Mouse (Mus musculus) limb, embryonic 12.5 days (tissue): Measurements from ENCODE around the gene Sox6. TPM values are rescaled to one million over a fixed set of nuclear protein-coding genes. Genes with fewer than 3 reads are reported as not detected.

Source experiments
- ATAC-seq: fragments of 200-750 bp; cut with Nextera tagmentation; 2 replicates; pipeline ENCODE4 v1.8.0; 2017; ENCODE audit warnings: low read depth, moderate TSS enrichment; ENCODE audit not compliant: insufficient number of reproducible peaks, insufficient read depth, low FRiP score, low TSS enrichment
- H3K27ac ChIP-seq: fragments of 300-500 bp; sonication (generic); 2 replicates; pipeline ENCODE4 v1.5.1; 2016; ENCODE audit warnings: mild to moderate bottlenecking, moderate library complexity
- H3K27me3 ChIP-seq: fragments of 300-500 bp; sonication (generic); 2 replicates; pipeline ENCODE4 v1.6.1; 2016; ENCODE audit warnings: mild to moderate bottlenecking, moderate library complexity
- H3K36me3 ChIP-seq: fragments of 300-500 bp; sonication (generic); 2 replicates; pipeline ENCODE4 v1.6.1; 2016; ENCODE audit warnings: mild to moderate bottlenecking, moderate library complexity
- H3K4me1 ChIP-seq: fragments of 300-500 bp; sonication (generic); replicated peaks from 2 replicates; pipeline ENCODE4 v1.6.1; 2016
- H3K4me2 ChIP-seq: fragments of 300-500 bp; sonication (generic); 2 replicates; pipeline ENCODE4 v1.6.1; 2016; ENCODE audit warnings: mild to moderate bottlenecking, moderate library complexity
- H3K4me3 ChIP-seq: fragments of 300-500 bp; sonication (generic); replicated peaks from 2 replicates; pipeline ENCODE4 v1.5.1; 2016; ENCODE audit warnings: mild to moderate bottlenecking
- H3K9ac ChIP-seq: fragments of 300-500 bp; sonication (generic); replicated peaks from 2 replicates; pipeline ENCODE4 v1.6.1; 2016; ENCODE audit warnings: mild to moderate bottlenecking, moderate library complexity
- H3K9me3 ChIP-seq: fragments of 300-500 bp; sonication (generic); 2 replicates; pipeline ENCODE4 v1.6.1; 2016; ENCODE audit warnings: mild to moderate bottlenecking, moderate library complexity
- WGBS: fragments of 180-500 bp; shearing (Covaris S2); methylation state at CpG from one replicate; pipeline ENCODE4 v1.1.7; 2016; 5-methylcytosine and 5-hydroxymethylcytosine counted together
- polyA plus RNA-seq: library from polyadenylated mRNA; unstranded; fragments of >200 nt; fragmentation: Nextera tagmentation; extraction: Ambion mirVana; gene quantifications from 2 replicates; pipeline ENCODE4 v1.2.1, GENCODE M21; 2016

The Sox6 gene
- polyA plus RNA-seq, 1 experiment from 2014 or later: 91.5 TPM

- WGBS: 54% methylated on average over 7 of the region's 7 CpGs
- H3K36me3 ChIP-seq: peaks cover 14% of the 10 kb centered on the region; the same call in 1 of the 2 replicates
- H3K4me1 ChIP-seq: peaks cover 11% of the 10 kb centered on the region
- no peak overlapping the region for H3K4me3 ChIP-seq
- no peak overlapping the region for H3K27ac ChIP-seq
- no peaks in the 10 kb centered on the region for H3K27me3 ChIP-seq
- H3K9ac ChIP-seq: no peak overlapping the region
- no peaks in the 10 kb centered on the region for H3K9me3 ChIP-seq
- ATAC-seq: no peak
- no peak overlapping the region for H3K4me2 ChIP-seq
These were observed 458.1 kb downstream of the Sox6 start for GRCm38 (mm10) chr7:115580461-115580860.

- 67% methylated on average over 3 of the region's 3 CpGs for WGBS
These were observed 458.8 kb downstream of the Sox6 start for GRCm38 (mm10) chr7:115579826-115580225.

GRCm38 (mm10) chr7:115576387-115576786 is 462.2 kb downstream of the Sox6 start:
- Histone ChIP-seq H3K4me1 (peaks cover 11% of the 10 kb centered on the region), H3K27ac (no peak overlapping the region), H3K36me3 (peaks cover 14% of the 10 kb centered on the region; the same call in 1 of the 2 replicates), H3K27me3 (no peaks in the 10 kb centered on the region), H3K9me3 (no peaks in the 10 kb centered on the region), H3K4me3 (no peak overlapping the region), H3K4me2 (no peak overlapping the region), H3K9ac (no peak overlapping the region)
- 68% methylated on average over 1 of the region's 1 CpGs for WGBS
- no peak for ATAC-seq

More at GRCm38 (mm10) chr7:115579826-115580225, 458.8 kb downstream of the Sox6 start:
- Histone ChIP-seq H3K36me3 (peaks cover 14% of the 10 kb centered on the region; the same call in 1 of the 2 replicates), H3K27ac (no peak overlapping the region), H3K4me3 (no peak overlapping the region), H3K4me1 (peaks cover 11% of the 10 kb centered on the region), H3K9me3 (no peaks in the 10 kb centered on the region), H3K9ac (no peak overlapping the region), H3K27me3 (no peaks in the 10 kb centered on the region), H3K4me2 (no peak overlapping the region)
- no peak for ATAC-seq

- H3K4me1 ChIP-seq: peaks cover 6% of the 10 kb centered on the region; the same call in 1 of the 2 replicates
- H3K4me2 ChIP-seq: no peak overlapping the region
- no peaks in the 10 kb centered on the region for H3K27me3 ChIP-seq
- peaks cover 14% of the 10 kb centered on the region; the same call in 1 of the 2 replicates for H3K36me3 ChIP-seq
- H3K4me3 ChIP-seq: no peak overlapping the region
- 52% methylated on average over 1 of the region's 1 CpGs for WGBS
- ATAC-seq: no peak
- no peak overlapping the region for H3K27ac ChIP-seq
- H3K9ac ChIP-seq: no peak overlapping the region
- H3K9me3 ChIP-seq: no peaks in the 10 kb centered on the region
These were observed 463.8 kb downstream of the Sox6 start for GRCm38 (mm10) chr7:115574834-115575233.

GRCm38 (mm10) chr7:115568821-115569240 is 469.8 kb downstream of the Sox6 start:
- H3K4me1 ChIP-seq: peaks cover 30% of the 10 kb centered on the region
- no peaks in the 10 kb centered on the region for H3K9me3 ChIP-seq
- H3K36me3 ChIP-seq: no peaks in the 10 kb centered on the region
- H3K4me3 ChIP-seq: no peak overlapping the region
- ATAC-seq: no peak; the same call in 1 of the 2 replicates
- H3K27ac ChIP-seq: no peak overlapping the region; the same call in 1 of the 2 replicates
- H3K27me3 ChIP-seq: no peaks in the 10 kb centered on the region
- peak overlapping the region; percentile 20; the same call in 1 of the 2 replicates for H3K4me2 ChIP-seq
- 26% methylated on average over 9 of the region's 9 CpGs for WGBS
- no peak overlapping the region; the same call in 1 of the 2 replicates for H3K9ac ChIP-seq

- H3K9me3 ChIP-seq: no peaks in the 10 kb centered on the region
- no peak for ATAC-seq
- H3K27me3 ChIP-seq: no peaks in the 10 kb centered on the region
- no peak overlapping the region for H3K4me3 ChIP-seq
- WGBS: 77% methylated on average over 11 of the region's 11 CpGs
- no peaks in the 10 kb centered on the region for H3K36me3 ChIP-seq
- peaks cover 35% of the 10 kb centered on the region for H3K4me1 ChIP-seq
- no peak overlapping the region for H3K9ac ChIP-seq
- no peak overlapping the region for H3K27ac ChIP-seq
- H3K4me2 ChIP-seq: no peak overlapping the region
These were observed 470.3 kb downstream of the Sox6 start for GRCm38 (mm10) chr7:115568301-115568700.

GRCm38 (mm10) chr7:115566818-115567217 is 471.8 kb downstream of the Sox6 start:
- H3K4me3 ChIP-seq: no peak overlapping the region
- ATAC-seq: no peak
- H3K27me3 ChIP-seq: no peaks in the 10 kb centered on the region
- no peak overlapping the region for H3K4me2 ChIP-seq
- no peaks in the 10 kb centered on the region for H3K9me3 ChIP-seq
- WGBS: 88% methylated on average over 2 of the region's 2 CpGs
- H3K4me1 ChIP-seq: peaks cover 41% of the 10 kb centered on the region
- no peaks in the 10 kb centered on the region for H3K36me3 ChIP-seq
- no peak overlapping the region for H3K27ac ChIP-seq
- no peak overlapping the region for H3K9ac ChIP-seq

GRCm38 (mm10) chr7:115565060-115565426 is 473.6 kb downstream of the Sox6 start:
- WGBS: 30% methylated on average over 5 of the region's 5 CpGs

GRCm38 (mm10) chr7:115564359-115565059 is 474.1 kb downstream of the Sox6 start:
- peaks cover 50% of the 10 kb centered on the region for H3K4me1 ChIP-seq
- no peaks in the 10 kb centered on the region for H3K9me3 ChIP-seq
- 15% methylated on average over 6 of the region's 6 CpGs for WGBS
- no peak overlapping the region for H3K9ac ChIP-seq
- H3K4me2 ChIP-seq: no peak overlapping the region
- no peaks in the 10 kb centered on the region for H3K27me3 ChIP-seq
- no peaks in the 10 kb centered on the region for H3K36me3 ChIP-seq
- peak overlapping the region; percentile 60; the same call in 1 of the 2 replicates for H3K27ac ChIP-seq
- no peak overlapping the region for H3K4me3 ChIP-seq
- peak; percentile 77 for ATAC-seq

More at GRCm38 (mm10) chr7:115565060-115565426, 473.6 kb downstream of the Sox6 start:
- Histone ChIP-seq H3K27ac (peak overlapping the region; percentile 31; the same call in 1 of the 2 replicates), H3K4me1 (peaks cover 44% of the 10 kb centered on the region), H3K4me3 (no peak overlapping the region), H3K9ac (no peak overlapping the region), H3K4me2 (no peak overlapping the region), H3K36me3 (no peaks in the 10 kb centered on the region), H3K27me3 (no peaks in the 10 kb centered on the region), H3K9me3 (no peaks in the 10 kb centered on the region)
- no peak for ATAC-seq

- H3K27me3 ChIP-seq: no peaks in the 10 kb centered on the region
- WGBS: 76% methylated on average over 3 of the region's 3 CpGs
- no peak overlapping the region for H3K4me3 ChIP-seq
- peaks cover 33% of the 10 kb centered on the region for H3K4me1 ChIP-seq
- ATAC-seq: no peak
- H3K36me3 ChIP-seq: no peaks in the 10 kb centered on the region
- H3K9me3 ChIP-seq: no peaks in the 10 kb centered on the region
- no peak overlapping the region for H3K27ac ChIP-seq
- H3K4me2 ChIP-seq: no peak overlapping the region
- no peak overlapping the region for H3K9ac ChIP-seq
These were observed 481.9 kb downstream of the Sox6 start for GRCm38 (mm10) chr7:115556677-115557076.

- no peaks in the 10 kb centered on the region for H3K36me3 ChIP-seq
- no peak for ATAC-seq
- no peak overlapping the region for H3K27ac ChIP-seq
- no peak overlapping the region for H3K9ac ChIP-seq
- no peak overlapping the region for H3K4me3 ChIP-seq
- no peaks in the 10 kb centered on the region for H3K27me3 ChIP-seq
- no peaks in the 10 kb centered on the region for H3K4me1 ChIP-seq
- no peaks in the 10 kb centered on the region for H3K9me3 ChIP-seq
- WGBS: 73% methylated on average over 7 of the region's 7 CpGs
- H3K4me2 ChIP-seq: no peak overlapping the region
These were observed 488.3 kb downstream of the Sox6 start for GRCm38 (mm10) chr7:115550197-115550804.
